Mouse (Mus musculus) forebrain, embryonic 13.5 days (tissue): ENCODE results near the gene Krtap5-4. TPM values are rescaled to one million over a fixed set of nuclear protein-coding genes. Genes with fewer than 3 reads are reported as not detected.
"Not testable (repeated sequence)": the region's sequence is repeated elsewhere in the genome, so short reads cannot be mapped to it uniquely, and the experiment has no call there.

Source experiments
- ATAC-seq: fragments of 200-750 bp; cut with Nextera tagmentation; 2 replicates; pipeline ENCODE4 v1.8.0; 2017
- H3K27ac ChIP-seq: fragments of 300-500 bp; sonication (generic); 2 replicates; pipeline ENCODE4 v1.5.1; 2015; ENCODE audit warnings: inconsistent platforms, mild to moderate bottlenecking, moderate library complexity
- H3K27me3 ChIP-seq: fragments of 300-500 bp; sonication (generic); 2 replicates; pipeline ENCODE4 v1.6.1; 2015; ENCODE audit warnings: mild to moderate bottlenecking, inconsistent platforms
- H3K36me3 ChIP-seq: fragments of 300-500 bp; sonication (generic); 2 replicates; pipeline ENCODE4 v1.6.1; 2015; ENCODE audit warnings: mild to moderate bottlenecking, inconsistent platforms; ENCODE audit not compliant: poor library complexity, severe bottlenecking
- H3K4me1 ChIP-seq: fragments of 300-500 bp; sonication (generic); 2 replicates; pipeline ENCODE4 v1.6.1; 2015; ENCODE audit warnings: inconsistent platforms
- H3K4me2 ChIP-seq: fragments of 300-500 bp; sonication (generic); 2 replicates; pipeline ENCODE4 v1.6.1; 2015; ENCODE audit warnings: inconsistent platforms, mild to moderate bottlenecking, moderate library complexity
- H3K4me3 ChIP-seq: fragments of 300-500 bp; sonication (generic); 2 replicates; pipeline ENCODE4 v1.5.1; 2015; ENCODE audit warnings: mild to moderate bottlenecking, inconsistent platforms
- H3K9ac ChIP-seq: fragments of 300-500 bp; sonication (generic); 2 replicates; pipeline ENCODE4 v1.6.1; 2015; ENCODE audit warnings: mild to moderate bottlenecking, inconsistent platforms
- H3K9me3 ChIP-seq: fragments of 300-500 bp; sonication (generic); replicated peaks from 2 replicates; pipeline ENCODE4 v1.6.1; 2016; ENCODE audit warnings: inconsistent platforms
- WGBS: fragments of 180-500 bp; shearing (Covaris S2); methylation state at CpG from one replicate; pipeline ENCODE4 v1.1.7; 2015; 5-methylcytosine and 5-hydroxymethylcytosine counted together
- polyA plus RNA-seq: library from polyadenylated mRNA; unstranded; fragments of >200 nt; fragmentation: Nextera tagmentation; extraction: Ambion mirVana; gene quantifications from 2 replicates; pipeline ENCODE4 v1.2.1, GENCODE M21; 2015

Gene Krtap5-4
- polyA plus RNA-seq, 1 experiment from 2014 or later, result not detected

GRCm38 (mm10) chr7:142326714-142327445 lies 23.5 kb downstream of the Krtap5-4 start:
- Histone ChIP-seq H3K4me1 (no peaks in the 10 kb centered on the region), H3K36me3 (no peaks in the 10 kb centered on the region), H3K9me3 (no peaks in the 10 kb centered on the region), H3K4me3 (no peak overlapping the region), H3K27ac (no peak overlapping the region), H3K27me3 (no peaks in the 10 kb centered on the region), H3K9ac (no peak overlapping the region), H3K4me2 (no peak overlapping the region)
- ATAC-seq, result no peak
- WGBS, result 82% methylated on average over 9 of the region's 9 CpGs

- H3K4me1 ChIP-seq, result no peaks in the 10 kb centered on the region
- WGBS, result 57% methylated on average over 3 of the region's 3 CpGs
- no peak for ATAC-seq
Measured at GRCm38 (mm10) chr7:142328507-142328906, 25.2 kb downstream of the Krtap5-4 start.

GRCm38 (mm10) chr7:142330271-142330724 lies 26.9 kb downstream of the Krtap5-4 start:
- no peak for ATAC-seq
- no peak overlapping the region for H3K9ac ChIP-seq
- H3K36me3 ChIP-seq, result no peaks in the 10 kb centered on the region
- H3K4me3 ChIP-seq, result no peak overlapping the region
- no peaks in the 10 kb centered on the region for H3K4me1 ChIP-seq
- H3K4me2 ChIP-seq, result no peak overlapping the region
- 87% methylated on average over 9 of the region's 9 CpGs for WGBS
- H3K9me3 ChIP-seq, result no peaks in the 10 kb centered on the region
- no peaks in the 10 kb centered on the region for H3K27me3 ChIP-seq
- H3K27ac ChIP-seq, result no peak overlapping the region

More at GRCm38 (mm10) chr7:142328507-142328906, 25.2 kb downstream of the Krtap5-4 start:
- Histone ChIP-seq H3K9me3 (no peaks in the 10 kb centered on the region), H3K27ac (no peak overlapping the region), H3K4me3 (no peak overlapping the region), H3K36me3 (no peaks in the 10 kb centered on the region), H3K9ac (no peak overlapping the region), H3K4me2 (no peak overlapping the region), H3K27me3 (no peaks in the 10 kb centered on the region)

GRCm38 (mm10) chr7:142331281-142331680 lies 27.9 kb downstream of the Krtap5-4 start:
- Histone ChIP-seq H3K4me1 (no peaks in the 10 kb centered on the region), H3K4me2 (no peak overlapping the region), H3K9ac (no peak overlapping the region), H3K36me3 (no peaks in the 10 kb centered on the region), H3K9me3 (no peaks in the 10 kb centered on the region), H3K4me3 (no peak overlapping the region), H3K27me3 (no peaks in the 10 kb centered on the region), H3K27ac (no peak overlapping the region)
- 86% methylated on average over 4 of the region's 4 CpGs for WGBS
- ATAC-seq, result no peak

- not testable (repeated sequence) for ATAC-seq, H3K9ac ChIP-seq, H3K27me3 ChIP-seq, H3K36me3 ChIP-seq, H3K4me3 ChIP-seq, H3K4me2 ChIP-seq, H3K27ac ChIP-seq, H3K4me1 ChIP-seq, H3K9me3 ChIP-seq
- 69% methylated on average over 6 of the region's 9 CpGs for WGBS
Measured at GRCm38 (mm10) chr7:142332741-142333140, 29.4 kb downstream of the Krtap5-4 start.

- Histone ChIP-seq H3K4me3 (no peak overlapping the region), H3K27me3 (no peaks in the 10 kb centered on the region), H3K4me2 (no peak overlapping the region), H3K36me3 (no peaks in the 10 kb centered on the region), H3K4me1 (no peaks in the 10 kb centered on the region), H3K27ac (no peak overlapping the region), H3K9ac (no peak overlapping the region), H3K9me3 (no peaks in the 10 kb centered on the region)
- WGBS, result 0% methylated on average over 3 of the region's 3 CpGs
- ATAC-seq, result peak; percentile 94
Measured at GRCm38 (mm10) chr7:142334246-142334645, 30.9 kb downstream of the Krtap5-4 start.

GRCm38 (mm10) chr7:142335151-142335550 lies 31.8 kb downstream of the Krtap5-4 start:
- Histone ChIP-seq H3K9ac (no peak overlapping the region), H3K4me1 (no peaks in the 10 kb centered on the region), H3K27ac (no peak overlapping the region), H3K9me3 (no peaks in the 10 kb centered on the region), H3K36me3 (no peaks in the 10 kb centered on the region), H3K27me3 (no peaks in the 10 kb centered on the region), H3K4me3 (no peak overlapping the region), H3K4me2 (no peak overlapping the region)
- WGBS, result 76% methylated on average over 8 of the region's 8 CpGs
- peak; percentile 41; the same call in 1 of the 2 replicates for ATAC-seq

- H3K9me3 ChIP-seq, result no peaks in the 10 kb centered on the region
- H3K4me3 ChIP-seq, result no peak overlapping the region
- H3K27ac ChIP-seq, result no peak overlapping the region
- ATAC-seq, result no peak
- no peaks in the 10 kb centered on the region for H3K4me1 ChIP-seq
- no peaks in the 10 kb centered on the region for H3K27me3 ChIP-seq
- no peak overlapping the region for H3K9ac ChIP-seq
- no peak overlapping the region for H3K4me2 ChIP-seq
- H3K36me3 ChIP-seq, result no peaks in the 10 kb centered on the region
- WGBS, result 64% methylated on average over 10 of the region's 10 CpGs
Measured at GRCm38 (mm10) chr7:142340269-142340970, 37.1 kb downstream of the Krtap5-4 start.

- 80% methylated on average over 10 of the region's 10 CpGs for WGBS
- Histone ChIP-seq H3K4me2 (no peak overlapping the region), H3K36me3 (no peaks in the 10 kb centered on the region), H3K4me3 (no peak overlapping the region), H3K9ac (no peak overlapping the region), H3K27ac (no peak overlapping the region), H3K9me3 (no peaks in the 10 kb centered on the region), H3K27me3 (no peaks in the 10 kb centered on the region), H3K4me1 (no peaks in the 10 kb centered on the region)
- no peak for ATAC-seq
Measured at GRCm38 (mm10) chr7:142341564-142342246, 38.4 kb downstream of the Krtap5-4 start.

GRCm38 (mm10) chr7:142342247-142342640 lies 38.9 kb downstream of the Krtap5-4 start:
- ATAC-seq, result no peak
- no peaks in the 10 kb centered on the region for H3K36me3 ChIP-seq
- H3K4me1 ChIP-seq, result no peaks in the 10 kb centered on the region
- no peak overlapping the region for H3K4me3 ChIP-seq
- H3K4me2 ChIP-seq, result no peak overlapping the region
- H3K27me3 ChIP-seq, result no peaks in the 10 kb centered on the region
- WGBS, result 82% methylated on average over 3 of the region's 3 CpGs
- no peaks in the 10 kb centered on the region for H3K9me3 ChIP-seq
- H3K9ac ChIP-seq, result no peak overlapping the region
- H3K27ac ChIP-seq, result no peak overlapping the region

GRCm38 (mm10) chr7:142347542-142347941 lies 44.2 kb downstream of the Krtap5-4 start:
- H3K4me1 ChIP-seq, result peaks cover 17% of the 10 kb centered on the region
- WGBS, result 86% methylated on average over 4 of the region's 4 CpGs
- H3K9ac ChIP-seq, result no peak overlapping the region
- H3K27me3 ChIP-seq, result no peaks in the 10 kb centered on the region
- H3K27ac ChIP-seq, result no peak overlapping the region
- no peak overlapping the region for H3K4me3 ChIP-seq
- no peak overlapping the region for H3K4me2 ChIP-seq
- no peaks in the 10 kb centered on the region for H3K36me3 ChIP-seq
- ATAC-seq, result no peak
- H3K9me3 ChIP-seq, result no peaks in the 10 kb centered on the region

GRCm38 (mm10) chr7:142349308-142349961 lies 46.1 kb downstream of the Krtap5-4 start:
- ATAC-seq, result peak; percentile 89
- Histone ChIP-seq H3K27ac (peak overlapping the region; percentile 63; the same call in 1 of the 2 replicates), H3K4me1 (peaks cover 17% of the 10 kb centered on the region), H3K9me3 (no peaks in the 10 kb centered on the region), H3K27me3 (no peaks in the 10 kb centered on the region), H3K4me2 (no peak overlapping the region), H3K9ac (no peak overlapping the region), H3K4me3 (no peak overlapping the region), H3K36me3 (no peaks in the 10 kb centered on the region)
- WGBS, result 20% methylated on average over 9 of the region's 9 CpGs
